Mouse (Mus musculus) splenic B cell, adult 2 months (primary cell): Measurements from ENCODE around the gene Sap25.
"Not testable (repeated sequence)": the region's sequence is repeated elsewhere in the genome, so short reads cannot be mapped to it uniquely, and the experiment has no call there.

ENCODE experiments used
- DNase-seq: peaks from one replicate; pipeline ENCODE4 v3.0.0-alpha.2; 2011; ENCODE audit warnings: low read depth, low spot score
- H3K27me3 ChIP-seq: 2 replicates; pipeline ENCODE4 v1.6.1; 2012; ENCODE audit warnings: mild to moderate bottlenecking, low read length, moderate library complexity, mixed read lengths; ENCODE audit not compliant: control insufficient read depth, poor library complexity, insufficient read depth, severe bottlenecking
- H3K36me3 ChIP-seq: 2 replicates; pipeline ENCODE4 v1.6.1; 2012; ENCODE audit warnings: mild to moderate bottlenecking, low read length, moderate library complexity, mixed read lengths; ENCODE audit not compliant: control insufficient read depth, poor library complexity, insufficient read depth, severe bottlenecking

The Sap25 gene

GRCm38 (mm10) chr5:137611245-137611602 is 29.9 kb upstream of the Sap25 start:
- Histone ChIP-seq H3K27me3 (no peaks in the 10 kb centered on the region), H3K36me3 (peaks cover 1% of the 10 kb centered on the region; the same call in 1 of the 2 replicates)
- no peak for DNase-seq

GRCm38 (mm10) chr5:137613076-137613475 is 28.1 kb upstream of the Sap25 start:
- DNase-seq, result no peak
- Histone ChIP-seq H3K36me3 (peaks cover 1% of the 10 kb centered on the region; the same call in 1 of the 2 replicates), H3K27me3 (no peaks in the 10 kb centered on the region)

GRCm38 (mm10) chr5:137613550-137613949 is 27.6 kb upstream of the Sap25 start, which contains the start of gene Pcolce:
Pcolce (minus strand) TSS chr5:137613784.
- DNase-seq, result no peak
- Histone ChIP-seq H3K27me3 (no peaks in the 10 kb centered on the region), H3K36me3 (peaks cover 1% of the 10 kb centered on the region; the same call in 1 of the 2 replicates)

- H3K27me3 ChIP-seq, DNase-seq, H3K36me3 ChIP-seq: not testable (repeated sequence)
Observed at GRCm38 (mm10) chr5:137614921-137615320, 26.2 kb upstream of the Sap25 start.

- no peak for DNase-seq
Observed at GRCm38 (mm10) chr5:137615347-137615746, 25.8 kb upstream of the Sap25 start.

GRCm38 (mm10) chr5:137623937-137624530 is 17.1 kb upstream of the Sap25 start:
- Histone ChIP-seq H3K27me3 (no peaks in the 10 kb centered on the region), H3K36me3 (no peaks in the 10 kb centered on the region)
- no peak for DNase-seq

More at GRCm38 (mm10) chr5:137615347-137615746, 25.8 kb upstream of the Sap25 start:
- peaks cover 1% of the 10 kb centered on the region; the same call in 1 of the 2 replicates for H3K36me3 ChIP-seq
- H3K27me3 ChIP-seq, result no peaks in the 10 kb centered on the region

- no peak for DNase-seq
- H3K27me3 ChIP-seq, result no peaks in the 10 kb centered on the region
- H3K36me3 ChIP-seq, result no peaks in the 10 kb centered on the region
Observed at GRCm38 (mm10) chr5:137627991-137628390, 13.1 kb upstream of the Sap25 start.

- peak; percentile 100 for DNase-seq
- Histone ChIP-seq H3K27me3 (no peaks in the 10 kb centered on the region), H3K36me3 (no peaks in the 10 kb centered on the region; the same call in none of the 2 replicates)
Observed at GRCm38 (mm10) chr5:137628498-137629305, 12.4 kb upstream of the Sap25 start, which contains the start of the genes Fbxo24, Lrch4 and Gm20605. Fbxo24 (minus strand) TSS chr5:137629002. Lrch4 (plus strand) TSS chr5:137629121. Gm20605 (plus strand) TSS chr5:137629175.

- Histone ChIP-seq H3K36me3 (peaks cover 1% of the 10 kb centered on the region), H3K27me3 (no peaks in the 10 kb centered on the region)
- peak; percentile 73 for DNase-seq
Observed at GRCm38 (mm10) chr5:137629306-137629721, 11.8 kb upstream of the Sap25 start.

GRCm38 (mm10) chr5:137629906-137630545 is 11.1 kb upstream of the Sap25 start:
- Histone ChIP-seq H3K36me3 (peaks cover 2% of the 10 kb centered on the region), H3K27me3 (no peaks in the 10 kb centered on the region)
- peak; percentile 33 for DNase-seq

GRCm38 (mm10) chr5:137630602-137631001 is 10.5 kb upstream of the Sap25 start:
- H3K36me3 ChIP-seq, result peaks cover 3% of the 10 kb centered on the region
- H3K27me3 ChIP-seq, result no peaks in the 10 kb centered on the region
- DNase-seq, result peak; percentile 26

GRCm38 (mm10) chr5:137631171-137631570 is 10.0 kb upstream of the Sap25 start:
- no peaks in the 10 kb centered on the region for H3K27me3 ChIP-seq
- peak; percentile 83 for DNase-seq
- peaks cover 7% of the 10 kb centered on the region for H3K36me3 ChIP-seq

- peak; percentile 50 for DNase-seq
- no peaks in the 10 kb centered on the region for H3K27me3 ChIP-seq
Observed at GRCm38 (mm10) chr5:137631591-137631990, 9.5 kb upstream of the Sap25 start.

GRCm38 (mm10) chr5:137633397-137634084 is 7.6 kb upstream of the Sap25 start:
- H3K27me3 ChIP-seq, result no peaks in the 10 kb centered on the region
- H3K36me3 ChIP-seq, result peaks cover 24% of the 10 kb centered on the region
- no peak for DNase-seq

More at GRCm38 (mm10) chr5:137631591-137631990, 9.5 kb upstream of the Sap25 start:
- H3K36me3 ChIP-seq, result peaks cover 7% of the 10 kb centered on the region
